Mouse (Mus musculus) kidney, embryonic 14.5 days (tissue): ENCODE measurements around the gene G6pc3. TPM values are rescaled to one million over a fixed set of nuclear protein-coding genes. Genes with fewer than 3 reads are reported as not detected.
A peak's percentile ranks its signal among the peaks of the same experiment; 100 is the strongest.

Source experiments
- ATAC-seq: fragments of 200-750 bp; cut with Nextera tagmentation; 2 replicates; pipeline ENCODE4 v1.8.0; 2017; ENCODE audit warnings: moderate number of reproducible peaks, mild to moderate bottlenecking, moderate TSS enrichment, moderate library complexity; ENCODE audit not compliant: low FRiP score, low TSS enrichment
- H3K27ac ChIP-seq: fragments of 300-500 bp; sonication (generic); 2 replicates; pipeline ENCODE4 v1.5.1; 2014; ENCODE audit warnings: low read depth, mild to moderate bottlenecking, low read length, moderate library complexity, mixed read lengths
- H3K27me3 ChIP-seq: fragments of 300-500 bp; sonication (generic); 2 replicates; pipeline ENCODE4 v1.6.1; 2014; ENCODE audit warnings: mild to moderate bottlenecking, low read length; ENCODE audit not compliant: control insufficient read depth, insufficient read depth
- H3K36me3 ChIP-seq: fragments of 300-500 bp; sonication (generic); 2 replicates; pipeline ENCODE4 v1.6.1; 2014; ENCODE audit warnings: low read length, mixed read lengths; ENCODE audit not compliant: control insufficient read depth, insufficient read depth
- H3K4me1 ChIP-seq: fragments of 300-500 bp; sonication (generic); 2 replicates; pipeline ENCODE4 v1.6.1; 2014; ENCODE audit warnings: low read length, mixed read lengths; ENCODE audit not compliant: control insufficient read depth, insufficient read depth
- H3K4me2 ChIP-seq: fragments of 300-500 bp; sonication (generic); replicated peaks from 2 replicates; pipeline ENCODE4 v1.6.1; 2014; ENCODE audit warnings: low read depth, mild to moderate bottlenecking, low read length
- H3K4me3 ChIP-seq: fragments of 300-500 bp; sonication (generic); 2 replicates; pipeline ENCODE4 v1.5.1; 2014; ENCODE audit warnings: mild to moderate bottlenecking, low read length
- H3K9ac ChIP-seq: fragments of 300-500 bp; sonication (generic); 2 replicates; pipeline ENCODE4 v1.6.1; 2014; ENCODE audit warnings: low read depth, mild to moderate bottlenecking, low read length, moderate library complexity
- H3K9me3 ChIP-seq: fragments of 300-500 bp; sonication (generic); 2 replicates; pipeline ENCODE4 v1.6.1; 2016; ENCODE audit warnings: low read length; ENCODE audit not compliant: control insufficient read depth
- WGBS: fragments of 180-500 bp; shearing (Covaris S2); extraction: QIAGEN DNeasy Blood & Tissue Kit; methylation state at CpG from one replicate; pipeline ENCODE4 v1.1.7; 2014; 5-methylcytosine and 5-hydroxymethylcytosine counted together
- polyA plus RNA-seq: library from polyadenylated mRNA; unstranded; fragments of >200 nt; fragmentation: Nextera tagmentation; extraction: Ambion mirVana; gene quantifications from 2 replicates; pipeline ENCODE4 v1.2.1, GENCODE M21; 2014

The G6pc3 gene
- polyA plus RNA-seq, 1 experiment from 2014 or later: 42.5 TPM

GRCm38 (mm10) chr11:102227270-102228190 lies 38.1 kb downstream of the G6pc3 start:
- peak overlapping the region; percentile 18; the same call in 1 of the 2 replicates for H3K9ac ChIP-seq

DNA sequence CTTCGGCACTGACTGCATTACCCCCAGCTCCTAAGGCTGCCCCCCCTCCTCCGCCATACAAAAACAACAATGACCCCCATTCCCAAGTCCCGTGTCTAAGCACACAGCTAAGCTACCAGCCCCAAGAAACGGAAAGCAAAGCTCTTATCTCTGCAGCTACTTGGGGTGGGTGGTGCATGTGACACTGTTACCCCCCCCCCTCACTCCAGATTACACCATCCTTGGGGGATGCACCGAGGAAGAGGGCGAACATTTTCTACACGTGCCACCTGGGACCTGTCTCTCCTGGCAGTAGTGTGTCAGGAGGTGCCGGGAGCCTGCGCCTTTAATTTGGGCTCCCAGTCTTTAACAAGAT lies 38.7 kb downstream of the G6pc3 start:
- Histone ChIP-seq H3K9ac (peak overlapping the region; percentile 18; the same call in 1 of the 2 replicates), H3K27ac (no peak overlapping the region), H3K27me3 (no peaks in the 10 kb centered on the region), H3K4me1 (peaks cover 28% of the 10 kb centered on the region), H3K36me3 (no peaks in the 10 kb centered on the region), H3K9me3 (no peaks in the 10 kb centered on the region), H3K4me2 (peak overlapping the region; percentile 88), H3K4me3 (peak overlapping the region; percentile 92)
- WGBS: 35% methylated on average over 9 of the region's 9 CpGs
- no peak for ATAC-seq

More at GRCm38 (mm10) chr11:102227270-102228190, 38.1 kb downstream of the G6pc3 start:
- peak overlapping the region; percentile 92 for H3K4me3 ChIP-seq
- no peaks in the 10 kb centered on the region for H3K9me3 ChIP-seq
- H3K4me1 ChIP-seq: peaks cover 28% of the 10 kb centered on the region
- no peaks in the 10 kb centered on the region for H3K27me3 ChIP-seq
- no peak overlapping the region for H3K27ac ChIP-seq
- 27% methylated on average over 12 of the region's 12 CpGs for WGBS
- H3K4me2 ChIP-seq: peak overlapping the region; percentile 88
- H3K36me3 ChIP-seq: no peaks in the 10 kb centered on the region
- no peak for ATAC-seq

GRCm38 (mm10) chr11:102228646-102229268 lies 39.3 kb downstream of the G6pc3 start:
- Histone ChIP-seq H3K4me2 (peak overlapping the region; percentile 88), H3K9ac (peak overlapping the region; percentile 92; the same call in 1 of the 2 replicates), H3K9me3 (no peaks in the 10 kb centered on the region), H3K4me1 (peaks cover 28% of the 10 kb centered on the region), H3K4me3 (peak overlapping the region; percentile 92), H3K27me3 (no peaks in the 10 kb centered on the region), H3K36me3 (no peaks in the 10 kb centered on the region), H3K27ac (no peak overlapping the region)
- 20% methylated on average over 7 of the region's 7 CpGs for WGBS
- no peak for ATAC-seq

- Histone ChIP-seq H3K4me3 (peak overlapping the region; percentile 92), H3K27ac (peak overlapping the region; percentile 62; the same call in 1 of the 2 replicates), H3K9ac (peak overlapping the region; percentile 92), H3K9me3 (no peaks in the 10 kb centered on the region), H3K27me3 (no peaks in the 10 kb centered on the region), H3K4me2 (peak overlapping the region; percentile 88), H3K4me1 (peaks cover 27% of the 10 kb centered on the region), H3K36me3 (no peaks in the 10 kb centered on the region)
- WGBS: 1% methylated on average over 40 of the region's 47 CpGs
- ATAC-seq: peak; percentile 40
Measured at GRCm38 (mm10) chr11:102229331-102229953, 40.0 kb downstream of the G6pc3 start.

GRCm38 (mm10) chr11:102230006-102230741 lies 40.8 kb downstream of the G6pc3 start, which contains the start of gene Hdac5:
Gene Hdac5, minus strand, starts transcription at chr11:102230166.
- Histone ChIP-seq H3K9me3 (no peaks in the 10 kb centered on the region), H3K4me2 (peak within 1 kb of the TSS; percentile 88), H3K27me3 (no peaks in the 10 kb centered on the region), H3K4me1 (peaks cover 21% of the 10 kb centered on the region), H3K4me3 (peak within 1 kb of the TSS; percentile 92), H3K27ac (peak within 1 kb of the TSS; percentile 62; the same call in 1 of the 2 replicates), H3K36me3 (no peaks in the 10 kb centered on the region), H3K9ac (peak within 1 kb of the TSS; percentile 92)
- under 1% methylated on average over 40 of the region's 49 CpGs for WGBS
- peak; percentile 90 for ATAC-seq

DNA sequence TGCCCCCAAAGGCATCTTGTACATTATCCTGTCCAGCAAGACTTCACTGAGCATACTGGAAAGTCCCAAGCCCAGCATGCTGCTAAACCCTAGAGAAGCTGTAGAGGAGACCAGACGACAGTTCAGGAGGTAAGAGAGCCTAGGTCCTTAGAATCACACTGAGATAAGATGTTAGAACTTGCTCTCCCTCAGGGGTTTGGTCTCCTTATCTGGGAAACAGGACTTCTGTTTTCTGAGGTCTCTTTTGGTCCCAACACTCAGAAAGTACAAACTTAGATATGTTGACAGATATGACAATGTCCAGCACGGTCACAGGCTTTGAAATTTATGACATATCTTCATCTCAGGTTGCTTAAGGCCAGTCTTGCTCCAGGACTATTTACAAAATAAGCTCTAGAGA lies 46.6 kb downstream of the G6pc3 start:
- Histone ChIP-seq H3K4me3 (no peak overlapping the region), H3K27ac (no peak overlapping the region), H3K36me3 (no peaks in the 10 kb centered on the region), H3K4me2 (no peak overlapping the region), H3K9ac (no peak overlapping the region), H3K4me1 (no peaks in the 10 kb centered on the region), H3K9me3 (no peaks in the 10 kb centered on the region), H3K27me3 (no peaks in the 10 kb centered on the region)
- no peak for ATAC-seq
- 56% methylated on average over 2 of the region's 2 CpGs for WGBS

DNA sequence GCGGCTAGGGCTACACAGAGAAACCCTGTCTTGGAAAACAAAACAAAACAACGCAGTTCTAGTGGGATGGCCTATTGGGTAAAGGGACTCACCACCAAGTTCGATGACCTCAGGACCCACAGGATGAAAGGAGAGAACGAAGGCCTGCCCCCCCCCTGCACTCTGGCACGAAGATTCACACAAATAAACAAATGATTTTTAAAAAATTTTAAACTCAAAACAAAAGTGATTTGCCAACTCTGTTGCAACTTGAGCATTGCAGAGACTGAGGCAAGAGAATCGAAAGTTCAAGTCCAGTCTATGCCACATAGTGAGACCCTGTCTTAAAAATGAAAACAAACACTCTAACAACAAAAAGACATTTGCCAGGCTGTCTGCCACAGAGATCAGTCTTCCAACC lies 51.2 kb downstream of the G6pc3 start:
- no peaks in the 10 kb centered on the region for H3K9me3 ChIP-seq
- WGBS: 82% methylated on average over 6 of the region's 6 CpGs
- no peak for ATAC-seq
- H3K27ac ChIP-seq: no peak overlapping the region
- H3K4me3 ChIP-seq: no peak overlapping the region
- no peaks in the 10 kb centered on the region for H3K27me3 ChIP-seq
- no peak overlapping the region for H3K4me2 ChIP-seq
- H3K36me3 ChIP-seq: no peaks in the 10 kb centered on the region
- H3K9ac ChIP-seq: no peak overlapping the region
- H3K4me1 ChIP-seq: no peaks in the 10 kb centered on the region

DNA sequence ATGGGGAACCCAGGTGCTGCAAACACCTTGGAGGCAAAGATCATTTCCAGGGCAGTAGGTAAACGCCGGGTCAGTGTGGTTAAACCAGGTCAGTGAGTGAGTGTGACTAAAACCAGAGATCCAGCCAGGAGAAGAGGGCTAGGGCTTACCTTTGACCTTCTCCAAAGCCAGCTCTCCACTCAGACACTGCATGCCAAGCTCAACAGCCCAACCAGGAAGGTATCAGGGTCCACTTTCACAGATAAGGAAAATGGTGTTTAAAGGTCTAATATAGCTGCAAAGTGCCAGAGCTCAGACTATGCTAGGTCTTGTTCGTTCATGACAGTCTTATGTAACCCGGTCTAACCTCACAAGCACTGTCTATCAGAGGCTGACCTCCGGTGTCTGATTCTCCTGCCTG lies 51.8 kb downstream of the G6pc3 start:
- Histone ChIP-seq H3K4me3 (no peak overlapping the region), H3K4me2 (no peak overlapping the region), H3K4me1 (no peaks in the 10 kb centered on the region), H3K9me3 (no peaks in the 10 kb centered on the region), H3K36me3 (no peaks in the 10 kb centered on the region), H3K9ac (no peak overlapping the region), H3K27me3 (no peaks in the 10 kb centered on the region), H3K27ac (no peak overlapping the region)
- ATAC-seq: no peak
- WGBS: 87% methylated on average over 5 of the region's 5 CpGs
